Mouse (Mus musculus): Measurements from ENCODE around the gene Tmem52.
A peak's percentile ranks its signal among the peaks of the same experiment; 100 is the strongest.

Gene Tmem52

DNA sequence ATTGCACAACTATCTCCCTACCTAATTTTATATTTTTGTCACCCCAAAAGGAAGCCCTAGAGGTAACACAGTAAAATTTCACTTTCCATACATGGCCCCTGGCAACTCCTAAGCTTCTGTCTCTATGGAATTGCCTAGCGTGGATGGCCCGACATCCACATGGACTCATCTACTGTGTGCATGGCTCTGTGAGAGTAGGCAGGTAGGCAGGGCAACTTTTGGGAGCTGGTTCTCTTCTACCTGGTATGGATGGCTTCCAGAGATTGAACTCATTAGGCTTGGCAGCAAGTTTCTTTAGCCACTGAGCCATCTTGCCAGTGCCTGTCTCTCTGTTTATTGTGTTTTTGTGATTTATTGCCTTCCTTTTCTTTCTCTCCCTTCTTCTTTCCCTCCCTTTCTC is 45.9 kb downstream of the Tmem52 start:
- no peak for DNase-seq

GRCm38 (mm10) chr4:155517948-155518517 is 49.1 kb downstream of the Tmem52 start:
- peak; percentile 9 for DNase-seq
